Mouse (Mus musculus) C2C12 (cell line): ENCODE results near the gene Irf1.

Source experiments
- CTCF ChIP-seq: IDR thresholded peaks from one replicate; pipeline ENCODE4 v1.5.1; 2011; ENCODE audit not compliant: control insufficient read depth, insufficient read depth, insufficient read length
- FOSL1 ChIP-seq: IDR thresholded peaks from one replicate; pipeline ENCODE4 v1.8.0; 2011; ENCODE audit warnings: mild to moderate bottlenecking, low read length; ENCODE audit not compliant: poor library complexity, insufficient read depth, severe bottlenecking
- MAX ChIP-seq: IDR thresholded peaks from one replicate; pipeline ENCODE4 v1.6.1; 2011; ENCODE audit warnings: mild to moderate bottlenecking, control low read depth
- MYOG ChIP-seq: IDR thresholded peaks from one replicate; pipeline ENCODE4 v1.6.1; 2011; ENCODE audit not compliant: control insufficient read depth, insufficient read length; ENCODE audit errors: extremely low read depth
- USF1 ChIP-seq: IDR thresholded peaks from one replicate; pipeline ENCODE4 v1.6.1; 2011; ENCODE audit warnings: low read depth, mild to moderate bottlenecking, control low read depth, moderate library complexity

- TF ChIP-seq CTCF (no peak), FOSL1 (no peak), MAX (no peak), USF1 (no peak), MYOG (no peak)
These were observed 5.2 kb upstream of the Irf1 start for GRCm38 (mm10) chr11:53764581-53764980.
